Mouse (Mus musculus): ENCODE measurements around the gene Apbb2.

Apbb2 gene

DNA sequence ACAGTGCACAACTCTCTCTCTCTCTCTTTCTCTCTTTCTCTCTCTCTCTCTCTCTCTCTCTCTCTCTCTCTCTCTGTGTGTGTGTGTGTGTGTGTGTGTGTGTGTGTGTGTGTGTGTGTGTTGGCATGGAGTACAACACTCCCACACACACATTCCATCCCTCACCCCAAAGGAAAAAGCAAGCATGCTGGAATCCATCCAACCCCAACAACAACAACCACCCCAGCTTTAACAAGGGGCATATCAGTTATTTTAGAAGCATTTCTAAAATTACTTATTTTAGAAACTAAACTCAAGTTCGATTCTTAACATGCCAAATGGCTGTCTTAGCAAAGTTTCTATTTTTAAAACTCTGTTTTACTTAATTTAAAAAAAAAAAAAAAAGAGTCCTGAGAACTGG is 68.9 kb downstream of the Apbb2 start:
- no peak for DNase-seq (ENCODE audit: low spot score in 2 of 2)

DNA sequence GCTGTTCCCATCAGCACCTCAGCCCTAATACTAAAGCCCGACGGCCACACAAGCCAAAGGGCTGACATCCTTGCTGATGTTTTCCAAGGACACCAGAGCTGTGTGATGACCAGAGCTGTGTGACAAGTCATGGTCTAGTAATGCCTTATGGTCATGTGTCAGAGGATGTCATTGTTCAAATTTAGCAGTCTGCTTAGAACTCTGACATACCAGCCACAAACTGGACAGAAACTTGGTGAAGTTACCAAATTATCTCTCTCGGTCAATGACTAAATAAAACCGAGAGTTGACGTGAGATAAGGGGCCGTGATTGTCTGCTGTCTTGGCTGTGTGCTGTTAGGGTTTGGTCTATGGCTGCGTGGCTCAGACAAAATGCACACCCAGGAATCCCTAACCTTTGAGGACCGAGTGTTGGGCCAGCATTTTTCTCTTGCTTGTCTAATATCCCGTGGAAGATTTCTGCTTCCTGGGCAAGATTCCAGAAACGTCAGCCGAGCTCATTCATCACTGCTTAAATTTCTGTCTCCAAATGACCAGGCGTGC is 71.5 kb downstream of the Apbb2 start:
- DNase-seq (ENCODE audit: low spot score in 2 of 2): no peak

DNA sequence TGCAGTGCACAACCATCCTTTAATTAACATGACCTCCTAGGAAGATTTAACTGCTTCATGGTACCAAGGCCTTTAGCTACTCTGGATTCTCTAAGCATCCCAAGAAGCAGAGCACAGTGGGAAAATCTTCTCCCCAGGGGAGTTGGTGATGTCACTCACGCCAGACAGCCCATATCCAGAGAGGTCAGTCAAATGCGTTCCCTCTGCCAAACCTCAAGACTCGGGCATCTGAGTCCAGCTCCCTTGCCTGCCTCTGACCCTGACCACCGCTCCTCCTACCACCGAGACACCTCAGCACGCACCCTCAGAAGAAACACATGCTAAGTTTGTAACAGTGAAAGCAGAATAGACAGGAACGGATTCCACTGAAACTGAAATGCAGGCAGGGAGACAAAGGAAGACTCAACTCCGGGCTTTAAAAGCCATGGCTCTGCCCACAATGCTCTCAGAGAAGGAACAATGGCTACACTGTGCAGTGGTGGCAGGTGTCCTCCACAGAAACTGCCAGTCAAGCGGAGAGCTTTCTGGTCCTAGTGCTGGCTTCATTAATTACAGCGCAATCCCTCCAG is 72.9 kb downstream of the Apbb2 start:
- DNase-seq (ENCODE audit: low spot score in 2 of 2): no peak

DNA sequence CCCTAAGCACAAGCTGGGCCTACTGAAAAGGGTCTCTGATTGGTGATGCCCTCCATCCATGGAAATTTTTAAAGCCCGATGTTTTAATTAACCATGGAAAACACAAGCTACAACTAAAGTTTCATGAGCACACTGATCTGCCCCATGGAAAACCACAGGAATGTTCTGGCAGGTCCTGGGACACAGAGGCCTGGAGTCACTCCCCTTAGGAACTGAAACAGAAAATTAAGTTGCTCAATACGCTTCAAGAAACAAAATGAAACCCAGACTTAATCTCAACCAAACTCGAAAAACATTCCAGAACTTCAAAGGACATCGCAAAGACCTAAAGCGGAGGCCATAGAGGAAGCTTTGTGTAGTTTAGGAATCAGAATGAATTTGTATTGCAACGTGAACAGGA is 74.8 kb downstream of the Apbb2 start:
- DNase-seq (ENCODE audit: low spot score in 2 of 2): no peak

DNA sequence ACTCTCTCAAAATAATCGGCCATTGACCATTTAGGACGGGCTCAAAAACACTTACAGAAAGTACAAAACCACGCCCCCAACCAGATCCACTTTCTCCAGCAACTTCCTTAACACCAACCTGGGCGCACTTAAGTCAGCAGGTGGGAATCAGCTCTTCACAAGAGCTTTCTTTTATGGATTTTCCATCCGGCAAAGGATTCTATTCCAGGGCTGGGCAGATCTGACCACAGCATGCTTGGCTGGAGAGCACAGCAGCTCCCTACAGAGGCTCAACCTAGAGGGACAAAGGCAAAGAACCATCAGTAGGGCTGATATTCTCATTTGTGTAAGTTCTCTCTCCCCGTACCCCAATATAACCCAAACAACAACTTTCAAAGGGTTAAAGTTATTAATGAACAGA is 75.2 kb downstream of the Apbb2 start:
- no peak for DNase-seq (ENCODE audit: low spot score in 2 of 2)

DNA sequence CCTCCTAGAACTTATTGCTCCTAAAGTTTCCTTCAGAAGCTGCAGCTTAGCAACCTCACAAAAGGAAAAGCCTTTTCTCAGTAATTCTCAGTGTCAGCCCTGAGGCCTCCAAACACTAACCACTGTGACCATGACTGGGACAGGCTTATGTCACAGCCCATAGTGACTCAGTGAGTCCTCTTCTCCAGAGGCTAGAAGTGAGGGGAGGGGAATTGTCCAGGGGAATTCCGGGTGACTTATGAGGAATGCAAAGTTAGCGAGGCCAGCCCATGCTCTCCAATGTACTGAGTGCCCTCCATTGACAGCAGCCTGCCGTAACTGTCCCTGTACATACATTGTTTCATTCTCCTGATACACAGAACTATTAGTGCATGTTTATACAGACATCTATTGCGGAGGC is 76.1 kb downstream of the Apbb2 start:
- DNase-seq (ENCODE audit: low spot score in 2 of 2): no peak

DNA sequence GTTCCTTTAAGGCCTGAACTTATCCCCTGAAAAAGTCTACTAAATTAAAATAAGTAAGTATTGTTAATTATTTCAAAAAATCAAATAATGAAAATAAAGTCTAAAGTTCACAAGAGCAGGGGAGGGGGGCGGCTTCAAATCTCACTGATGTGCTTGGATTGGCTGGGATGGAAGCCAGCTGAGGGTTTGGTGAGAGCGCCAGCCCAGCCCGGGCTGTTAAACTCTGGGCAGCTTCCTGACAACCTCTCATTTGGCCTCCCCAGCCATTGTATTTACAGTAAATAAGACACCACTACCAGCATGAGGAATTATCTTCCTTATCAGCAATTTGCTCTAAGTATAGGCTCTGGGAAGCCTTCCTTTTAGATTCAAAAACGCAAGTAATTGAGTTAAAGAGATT is 77.2 kb downstream of the Apbb2 start:
- DNase-seq (ENCODE audit: low spot score in 2 of 2): no peak

DNA sequence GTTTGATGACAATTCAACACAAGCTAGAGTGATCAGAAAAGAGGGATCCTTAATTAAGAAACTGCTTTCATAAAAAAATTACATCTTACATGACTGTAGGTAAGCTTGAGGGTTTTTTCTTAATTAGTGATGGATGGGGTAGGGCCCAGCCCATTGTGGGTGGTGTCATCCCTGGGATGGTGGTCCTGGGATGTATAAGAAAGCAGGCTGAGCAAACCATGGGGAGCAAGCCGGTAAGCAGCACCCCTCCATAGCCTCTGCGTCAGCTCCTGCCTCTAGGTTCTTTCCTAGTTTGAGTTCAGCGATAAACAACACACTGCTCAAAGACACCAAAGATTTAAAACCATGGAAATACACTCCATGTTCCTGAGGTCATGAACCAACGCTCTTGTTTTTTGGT is 78.3 kb downstream of the Apbb2 start:
- DNase-seq (ENCODE audit: low spot score in 2 of 2): no peak

DNA sequence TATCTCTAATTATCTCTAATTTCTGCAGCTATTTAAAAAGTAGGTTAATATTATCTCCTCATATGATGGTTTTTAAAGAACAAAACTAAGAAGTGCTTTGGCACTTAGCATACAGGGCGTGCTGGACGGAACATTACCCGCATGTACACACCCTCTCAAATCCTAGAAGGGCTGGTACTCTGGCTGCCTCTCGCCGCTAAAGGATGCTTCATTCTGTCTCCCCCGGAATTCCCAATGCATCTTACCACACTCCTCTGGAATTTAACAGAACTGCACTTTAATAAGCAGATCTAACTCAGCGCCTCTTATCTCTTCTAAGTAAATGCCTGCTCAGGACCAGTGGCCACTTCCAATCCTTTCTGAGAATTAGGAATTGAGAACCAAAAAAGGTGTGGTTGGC is 80.8 kb downstream of the Apbb2 start:
- no peak for DNase-seq (ENCODE audit: low spot score in 2 of 2)

DNA sequence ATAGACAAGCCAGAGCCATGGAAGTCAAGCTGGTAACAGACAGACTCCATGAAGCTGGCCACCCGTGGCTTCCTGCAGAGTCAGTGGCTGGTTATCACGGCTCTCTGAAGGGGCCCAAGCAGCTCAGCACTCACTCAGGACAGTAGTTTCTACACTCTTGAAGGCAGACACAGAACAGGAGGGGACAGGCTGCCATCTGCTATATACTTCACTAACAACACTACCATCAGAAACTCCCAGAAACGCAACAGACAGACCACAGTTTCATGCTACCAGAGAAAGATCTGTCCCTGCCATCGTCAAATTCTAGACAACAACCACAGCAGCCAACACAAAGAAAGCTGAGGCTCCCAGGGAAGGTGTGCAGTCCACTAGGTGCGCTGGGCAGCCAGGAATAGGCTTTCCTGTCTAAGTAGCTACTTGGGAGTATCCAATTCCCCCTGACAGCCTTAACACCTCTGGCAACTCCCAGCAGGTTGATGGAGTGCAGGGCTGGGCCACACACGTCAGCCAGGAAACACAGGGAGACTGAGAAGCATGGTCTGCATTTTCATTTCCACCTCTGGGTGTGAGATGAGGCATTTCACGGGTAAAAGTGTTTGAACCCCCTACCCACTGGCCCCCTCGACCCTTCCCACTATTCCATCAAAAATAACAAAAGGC is 81.8 kb downstream of the Apbb2 start:
- no peak for DNase-seq (ENCODE audit: low spot score in 2 of 2)

DNA sequence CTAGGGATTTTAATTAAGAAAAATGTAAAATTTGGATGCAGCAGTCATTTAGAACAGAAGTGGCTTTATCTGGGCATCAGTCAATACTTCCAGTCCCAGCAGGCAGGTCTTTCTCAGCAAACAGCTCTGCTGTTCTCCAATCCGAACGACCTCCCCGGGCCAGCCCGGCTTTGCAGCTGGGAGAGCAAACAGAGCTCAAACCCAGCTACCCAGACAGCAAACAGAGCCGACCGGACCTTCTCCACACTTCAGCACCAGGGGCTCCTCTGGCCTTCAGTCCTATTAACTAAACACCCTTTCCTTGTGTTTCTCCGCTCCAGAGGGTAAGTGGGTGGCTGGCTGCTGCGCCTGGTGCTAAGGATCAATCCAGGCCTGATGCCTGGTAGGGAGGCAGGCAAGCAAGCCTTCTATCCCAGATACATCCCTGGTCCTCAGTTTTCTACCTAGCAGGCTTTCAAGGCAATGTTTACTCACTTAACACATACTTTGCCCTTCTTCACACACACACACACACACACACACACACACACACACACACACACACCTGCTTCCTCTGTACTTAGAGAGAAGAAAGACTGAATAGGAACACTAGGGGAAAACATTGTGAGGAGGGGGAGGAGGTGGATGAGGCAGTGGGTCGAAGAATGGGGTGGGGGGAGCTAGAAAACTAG is 82.9 kb downstream of the Apbb2 start:
- peak; percentile 38 to 58 for DNase-seq (ENCODE audit: low spot score in 2 of 2)

DNA sequence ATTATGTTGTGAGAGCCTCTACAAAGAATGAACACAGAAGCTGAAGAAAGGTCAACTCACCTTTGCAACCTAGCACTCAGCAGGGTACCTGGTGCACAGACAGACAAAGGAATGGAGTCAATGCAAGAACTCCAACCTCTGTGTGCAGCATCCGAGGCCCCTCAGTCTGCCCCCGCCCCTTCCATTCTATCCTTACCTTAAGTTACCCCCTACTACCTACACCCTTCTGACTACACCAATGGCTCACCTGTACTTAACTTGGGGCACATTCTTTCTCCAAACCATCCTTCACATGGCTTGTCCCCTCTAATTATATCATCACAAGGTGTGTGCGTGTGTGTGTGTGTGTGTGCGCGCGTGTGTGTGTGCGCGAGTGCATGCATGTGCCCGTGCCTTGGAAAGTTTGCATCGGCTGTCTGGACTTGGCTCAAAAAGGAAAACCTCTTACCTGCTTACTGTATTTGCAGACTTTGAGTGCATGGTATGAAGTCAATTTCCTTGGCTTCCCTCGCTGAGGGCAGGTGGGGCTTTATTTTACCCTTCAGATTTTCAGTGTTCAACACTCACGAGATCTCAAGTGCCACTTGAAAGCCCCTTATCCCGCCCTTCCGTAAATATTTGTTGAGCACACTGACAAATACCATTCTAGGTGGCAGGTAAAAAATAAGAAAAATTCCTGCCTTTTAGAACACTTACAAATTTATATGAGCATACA is 84.7 kb downstream of the Apbb2 start:
- no peak for DNase-seq (ENCODE audit: low spot score in 2 of 2)

DNA sequence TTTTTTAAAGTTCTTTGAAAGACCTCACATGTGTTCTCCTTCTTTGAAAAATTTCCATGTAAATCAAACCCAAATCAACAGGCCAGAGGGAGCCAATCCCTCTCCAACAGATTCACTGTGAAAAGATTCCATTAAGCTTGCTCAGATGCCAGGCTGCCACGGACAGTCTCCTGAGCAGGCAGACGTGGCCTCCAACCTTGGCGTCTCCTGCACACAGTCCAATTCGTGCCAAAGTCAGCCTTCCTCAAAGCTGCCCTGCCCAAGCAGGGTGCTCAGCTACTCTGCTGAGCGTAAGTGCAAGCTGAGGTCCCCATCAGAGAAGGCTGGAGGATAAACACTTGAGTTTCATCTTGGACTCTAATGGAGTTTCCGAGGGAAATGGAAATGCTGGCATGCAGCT is 85.8 kb downstream of the Apbb2 start:
- DNase-seq (ENCODE audit: low spot score in 2 of 2): no peak

DNA sequence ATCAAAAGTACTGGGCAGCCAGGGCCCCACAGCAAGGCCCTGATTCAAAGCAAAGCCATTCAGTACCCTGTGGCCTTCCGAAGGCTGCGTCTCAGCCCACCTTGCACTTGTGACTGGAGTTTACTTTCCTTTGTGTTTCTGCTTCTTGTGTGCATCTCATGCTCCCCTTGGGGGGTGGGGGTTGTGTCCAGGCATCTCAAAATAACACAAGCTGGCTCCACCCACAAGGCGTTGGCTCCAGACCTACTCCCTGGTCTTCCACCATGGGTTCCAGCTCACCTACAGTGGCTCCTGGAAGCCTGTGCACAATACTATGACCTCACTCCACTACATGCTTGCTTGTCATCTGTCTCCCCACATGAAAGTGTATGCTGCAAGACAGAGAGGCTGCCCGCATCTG is 88.2 kb downstream of the Apbb2 start:
- DNase-seq (ENCODE audit: low spot score in 2 of 2): no peak

DNA sequence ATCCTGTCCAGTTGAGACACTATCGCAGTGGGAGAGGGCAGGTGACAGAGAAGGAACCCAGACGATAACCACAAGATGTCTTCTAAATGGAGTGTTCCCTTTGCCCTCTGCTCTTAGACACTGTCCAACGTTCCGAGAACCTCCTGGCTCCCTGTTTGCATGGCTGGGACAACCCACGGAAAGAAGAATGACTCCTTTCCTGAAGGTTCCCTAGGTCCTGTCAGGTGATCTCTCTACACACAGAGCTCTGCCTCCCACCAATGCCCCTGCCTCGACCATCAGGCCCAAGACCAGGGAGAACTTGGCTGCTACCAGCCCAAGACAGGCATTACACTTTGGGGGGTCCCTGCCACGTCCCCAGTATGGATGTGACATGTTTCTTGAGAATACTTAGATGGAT is 89.0 kb downstream of the Apbb2 start:
- DNase-seq (ENCODE audit: low spot score in 2 of 2): no peak

DNA sequence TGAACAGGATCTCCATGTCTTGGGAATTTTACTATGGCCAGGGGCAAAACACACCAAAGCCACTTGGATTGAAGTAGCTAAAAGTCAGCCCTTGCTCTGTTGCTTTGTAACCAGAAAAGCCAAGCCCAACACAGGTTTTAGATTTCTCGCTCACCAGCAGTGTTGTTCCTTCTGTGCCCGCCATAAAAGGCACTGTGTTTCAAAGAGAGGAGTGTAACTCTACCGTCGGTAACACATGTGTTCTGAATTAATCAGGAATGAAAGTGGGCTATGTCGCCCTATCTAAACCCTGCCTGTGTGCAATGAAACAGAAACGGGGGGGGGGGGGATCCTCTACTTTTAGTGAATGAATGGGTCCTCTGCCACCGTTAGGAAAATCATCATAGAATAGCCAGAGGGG is 90.0 kb downstream of the Apbb2 start:
- DNase-seq (ENCODE audit: low spot score in 2 of 2): no peak

DNA sequence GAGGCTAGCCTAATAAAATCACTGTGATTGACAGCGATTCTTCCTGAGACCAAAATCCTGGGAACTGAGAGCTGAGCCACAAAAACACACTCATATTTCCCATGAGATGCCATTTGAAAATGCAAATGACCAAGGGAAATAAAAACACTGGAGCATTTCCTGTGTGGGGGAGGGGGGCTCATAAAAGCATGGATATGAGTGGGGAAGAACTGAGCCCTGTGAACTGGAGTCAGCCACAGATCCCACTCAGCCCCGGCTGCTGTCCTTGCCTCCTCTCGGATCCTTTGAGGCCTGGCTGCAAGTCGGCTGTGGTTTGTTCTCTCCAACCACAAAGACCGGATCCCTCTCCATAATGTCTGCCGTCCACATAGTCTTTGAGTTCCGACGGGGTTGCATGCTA is 91.5 kb downstream of the Apbb2 start:
- DNase-seq (ENCODE audit: low spot score in 2 of 2): no peak

DNA sequence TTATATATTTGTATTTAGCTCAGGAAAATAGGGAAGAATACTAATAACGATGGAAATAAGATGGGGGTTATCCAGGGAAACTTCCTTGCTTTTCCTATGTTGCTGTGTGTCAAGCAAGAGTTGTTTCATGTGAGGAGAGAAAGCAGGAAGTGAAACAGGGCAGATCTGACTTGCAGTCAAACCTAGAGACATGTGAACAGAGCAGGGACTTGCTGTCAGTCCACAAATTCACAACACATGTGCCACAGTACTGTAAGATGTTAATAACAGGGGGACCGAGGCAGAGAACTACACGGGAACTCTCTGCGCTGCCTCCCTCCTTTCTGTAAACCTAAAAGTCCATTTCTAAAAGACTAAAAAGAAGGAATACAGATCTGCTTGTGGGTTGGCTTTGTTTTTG is 93.6 kb downstream of the Apbb2 start:
- DNase-seq (ENCODE audit: low spot score in 2 of 2): no peak

DNA sequence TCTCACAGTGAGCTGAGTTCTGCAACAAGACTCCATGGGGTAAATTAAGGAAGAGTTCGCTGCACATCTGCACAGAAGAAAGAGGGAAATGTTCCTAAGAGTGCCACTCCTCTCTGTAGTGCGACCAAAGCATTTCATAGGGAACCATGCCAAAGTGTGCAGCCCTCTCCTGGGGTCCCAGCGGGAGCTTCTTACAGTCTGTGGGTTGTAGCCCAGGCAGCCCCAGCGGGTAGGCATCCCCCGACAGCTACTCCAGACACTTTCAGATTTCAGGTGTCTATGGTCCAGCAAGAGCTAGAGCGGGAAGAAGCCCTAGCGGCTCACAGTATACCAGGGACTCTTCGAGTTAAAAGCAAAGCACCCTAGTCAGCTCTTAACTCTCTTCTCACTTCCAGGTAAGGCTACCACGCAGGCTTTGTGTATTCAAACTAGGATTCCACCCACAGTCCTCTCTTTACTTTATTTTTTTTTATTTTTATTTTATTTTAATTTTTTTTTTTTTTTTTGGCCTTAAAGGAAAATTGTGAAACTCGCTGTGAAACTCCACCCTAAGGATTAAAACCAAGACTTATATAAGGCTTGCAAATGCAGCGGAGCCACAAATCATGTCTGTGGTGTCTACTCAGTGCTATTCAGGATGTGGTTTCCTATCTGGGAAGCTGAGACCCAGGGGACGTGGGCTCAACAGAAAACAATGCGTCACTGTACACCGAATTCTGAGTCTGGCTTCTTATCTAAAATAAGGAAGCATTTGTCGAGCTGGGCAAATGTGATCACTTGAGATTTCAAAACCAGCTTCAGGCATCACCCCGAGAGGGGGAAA is 94.7 kb downstream of the Apbb2 start:
- no peak for DNase-seq (ENCODE audit: low spot score in 2 of 2)

DNA sequence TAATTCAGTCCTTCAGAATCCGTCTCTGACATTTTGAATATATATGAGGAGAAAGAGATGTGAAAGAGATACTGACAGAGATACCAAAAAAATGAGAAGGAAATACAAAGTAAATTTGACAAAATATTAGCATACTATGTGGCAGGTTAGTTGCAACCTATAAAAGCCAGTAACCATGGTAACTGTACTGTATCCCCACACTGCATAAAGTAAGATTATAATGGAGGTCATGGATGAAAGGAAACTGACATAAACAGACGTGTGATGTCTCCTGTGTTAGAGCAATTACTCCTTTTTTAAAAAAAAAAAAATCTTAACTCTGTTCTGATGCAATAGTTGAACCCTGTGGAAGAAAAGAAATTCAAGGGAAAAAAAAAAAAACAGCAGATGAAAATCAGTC is 97.3 kb downstream of the Apbb2 start:
- DNase-seq (ENCODE audit: low spot score in 2 of 2): no peak

DNA sequence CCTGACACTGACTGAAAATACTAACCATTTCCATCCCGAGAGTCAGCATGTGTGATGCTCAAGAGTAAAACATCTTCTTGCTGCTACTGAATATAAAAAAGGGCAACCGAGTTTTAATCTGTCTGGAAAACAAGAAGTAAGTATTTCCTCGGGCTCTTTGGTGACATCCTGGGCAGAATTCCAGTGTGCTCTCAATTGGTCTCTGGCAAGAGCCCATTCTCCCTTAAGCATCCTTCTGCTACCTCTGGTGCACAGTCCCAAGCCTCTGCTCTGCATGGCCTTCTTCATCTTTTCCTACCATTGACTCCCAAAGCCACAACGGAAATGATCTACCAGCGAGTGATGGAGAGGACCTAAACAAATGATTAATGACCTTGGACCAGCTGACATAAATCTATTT is 99.1 kb downstream of the Apbb2 start:
- no peak for DNase-seq (ENCODE audit: low spot score in 2 of 2)
